Mouse (Mus musculus) embryonic facial prominence, embryonic 14.5 days (tissue): ENCODE results near the gene Rab20. TPM values are rescaled to one million over a fixed set of nuclear protein-coding genes. Genes with fewer than 3 reads are reported as not detected.
A peak's percentile ranks its signal among the peaks of the same experiment; 100 is the strongest.

ENCODE experiments used
- ATAC-seq: fragments of 200-750 bp; cut with Nextera tagmentation; 2 replicates; pipeline ENCODE4 v1.8.0; 2017; ENCODE audit warnings: low read depth, moderate number of reproducible peaks, moderate TSS enrichment
- DNase-seq: peaks from one replicate; pipeline ENCODE4 v3.0.0-alpha.2; 2015; ENCODE audit warnings: low spot score
- H3K27ac ChIP-seq: fragments of 300-500 bp; sonication (generic); replicated peaks from 2 replicates; pipeline ENCODE4 v1.5.1; 2014; ENCODE audit warnings: low read depth, mild to moderate bottlenecking, low read length, moderate library complexity
- H3K27me3 ChIP-seq: fragments of 300-500 bp; sonication (generic); replicated peaks from 2 replicates; pipeline ENCODE4 v1.6.1; 2014; ENCODE audit warnings: low read length; ENCODE audit not compliant: control insufficient read depth, insufficient read depth
- H3K36me3 ChIP-seq: fragments of 300-500 bp; sonication (generic); 2 replicates; pipeline ENCODE4 v1.6.1; 2014; ENCODE audit warnings: low read length, mixed read lengths; ENCODE audit not compliant: control insufficient read depth, insufficient read depth
- H3K4me1 ChIP-seq: fragments of 300-500 bp; sonication (generic); 2 replicates; pipeline ENCODE4 v1.6.1; 2014; ENCODE audit warnings: antibody characterized with exemption, low read length; ENCODE audit not compliant: control insufficient read depth, insufficient read depth
- H3K4me2 ChIP-seq: fragments of 300-500 bp; sonication (generic); 2 replicates; pipeline ENCODE4 v1.6.1; 2014; ENCODE audit warnings: low read depth, mild to moderate bottlenecking, low read length, moderate library complexity, mixed read lengths
- H3K4me3 ChIP-seq: fragments of 300-500 bp; sonication (generic); 2 replicates; pipeline ENCODE4 v1.5.1; 2014; ENCODE audit warnings: low read depth, mild to moderate bottlenecking, low read length
- H3K9ac ChIP-seq: fragments of 300-500 bp; sonication (generic); 2 replicates; pipeline ENCODE4 v1.6.1; 2014; ENCODE audit warnings: low read depth, mild to moderate bottlenecking, low read length, moderate library complexity, mixed read lengths
- H3K9me3 ChIP-seq: fragments of 300-500 bp; sonication (generic); 2 replicates; pipeline ENCODE4 v1.6.1; 2016; ENCODE audit warnings: low read length; ENCODE audit not compliant: control insufficient read depth
- WGBS: fragments of 180-500 bp; shearing (Covaris S2); extraction: QIAGEN DNeasy Blood & Tissue Kit; methylation state at CpG from one replicate; pipeline ENCODE4 v1.1.7; 2014; 5-methylcytosine and 5-hydroxymethylcytosine counted together
- polyA plus RNA-seq: library from polyadenylated mRNA; unstranded; fragments of >200 nt; fragmentation: Nextera tagmentation; extraction: Ambion mirVana; gene quantifications from 2 replicates; pipeline ENCODE4 v1.2.1, GENCODE M21; 2014

Gene Rab20
- polyA plus RNA-seq, 1 experiment from 2014 or later: 2.1 TPM

- H3K9ac ChIP-seq: no peak overlapping the region
- H3K4me3 ChIP-seq: no peak overlapping the region
- H3K27me3 ChIP-seq: no peaks in the 10 kb centered on the region
- no peaks in the 10 kb centered on the region for H3K9me3 ChIP-seq
- no peaks in the 10 kb centered on the region for H3K36me3 ChIP-seq
- H3K4me1 ChIP-seq: no peaks in the 10 kb centered on the region; the same call in 1 of the 2 replicates
- no peak for DNase-seq
- no peak overlapping the region for H3K27ac ChIP-seq
- ATAC-seq: no peak
- H3K4me2 ChIP-seq: no peak overlapping the region
- WGBS: 75% methylated on average over 3 of the region's 3 CpGs
Measured at GRCm38 (mm10) chr8:11464707-11464964, 13.9 kb downstream of the Rab20 start.

GRCm38 (mm10) chr8:11463889-11464706 is 14.4 kb downstream of the Rab20 start:
- 75% methylated on average over 12 of the region's 12 CpGs for WGBS
- Histone ChIP-seq H3K4me3 (no peak overlapping the region), H3K4me1 (peaks cover 3% of the 10 kb centered on the region), H3K4me2 (no peak overlapping the region), H3K9me3 (no peaks in the 10 kb centered on the region), H3K36me3 (no peaks in the 10 kb centered on the region), H3K27me3 (no peaks in the 10 kb centered on the region), H3K9ac (no peak overlapping the region), H3K27ac (no peak overlapping the region)
- ATAC-seq (no peak), DNase-seq (no peak)

- H3K9me3 ChIP-seq: no peaks in the 10 kb centered on the region
- no peak overlapping the region for H3K4me3 ChIP-seq
- H3K27ac ChIP-seq: no peak overlapping the region
- DNase-seq (no peak), ATAC-seq (no peak)
- no peak overlapping the region for H3K4me2 ChIP-seq
- H3K27me3 ChIP-seq: no peaks in the 10 kb centered on the region
- WGBS: 96% methylated on average over 2 of the region's 2 CpGs
- peaks cover 9% of the 10 kb centered on the region for H3K4me1 ChIP-seq
- no peaks in the 10 kb centered on the region for H3K36me3 ChIP-seq
- no peak overlapping the region for H3K9ac ChIP-seq
Measured at GRCm38 (mm10) chr8:11463541-11463888, 15.0 kb downstream of the Rab20 start.

- H3K9ac ChIP-seq: no peak overlapping the region
- no peak overlapping the region for H3K4me2 ChIP-seq
- DNase-seq (no peak), ATAC-seq (no peak)
- no peaks in the 10 kb centered on the region for H3K36me3 ChIP-seq
- H3K4me1 ChIP-seq: peaks cover 15% of the 10 kb centered on the region
- no peak overlapping the region for H3K27ac ChIP-seq
- WGBS: 93% methylated on average over 4 of the region's 4 CpGs
- no peak overlapping the region for H3K4me3 ChIP-seq
- no peaks in the 10 kb centered on the region for H3K9me3 ChIP-seq
- H3K27me3 ChIP-seq: no peaks in the 10 kb centered on the region
Measured at GRCm38 (mm10) chr8:11462641-11463040, 15.9 kb downstream of the Rab20 start.

- no peak overlapping the region for H3K4me3 ChIP-seq
- no peak for DNase-seq
- H3K9ac ChIP-seq: no peak overlapping the region
- H3K27me3 ChIP-seq: no peaks in the 10 kb centered on the region
- H3K9me3 ChIP-seq: no peaks in the 10 kb centered on the region
- H3K27ac ChIP-seq: no peak overlapping the region
- ATAC-seq: no peak
- no peak overlapping the region for H3K4me2 ChIP-seq
- WGBS: 40% methylated on average over 2 of the region's 2 CpGs
- H3K36me3 ChIP-seq: no peaks in the 10 kb centered on the region
- H3K4me1 ChIP-seq: peaks cover 16% of the 10 kb centered on the region
Measured at GRCm38 (mm10) chr8:11461847-11462246, 16.7 kb downstream of the Rab20 start.

- ATAC-seq: no peak
- no peak overlapping the region for H3K9ac ChIP-seq
- H3K4me1 ChIP-seq: peaks cover 16% of the 10 kb centered on the region
- 8% methylated on average over 2 of the region's 2 CpGs for WGBS
- DNase-seq: peak; percentile 74
- H3K27me3 ChIP-seq: no peaks in the 10 kb centered on the region
- no peaks in the 10 kb centered on the region for H3K9me3 ChIP-seq
- H3K27ac ChIP-seq: no peak overlapping the region
- no peak overlapping the region for H3K4me3 ChIP-seq
- H3K4me2 ChIP-seq: no peak overlapping the region
- no peaks in the 10 kb centered on the region for H3K36me3 ChIP-seq
Measured at GRCm38 (mm10) chr8:11460934-11461333, 17.6 kb downstream of the Rab20 start.

- H3K9ac ChIP-seq: no peak overlapping the region
- H3K9me3 ChIP-seq: no peaks in the 10 kb centered on the region
- no peak overlapping the region for H3K27ac ChIP-seq
- H3K4me2 ChIP-seq: no peak overlapping the region
- 9% methylated on average over 5 of the region's 5 CpGs for WGBS
- H3K4me1 ChIP-seq: peaks cover 16% of the 10 kb centered on the region
- DNase-seq: peak; percentile 52
- H3K27me3 ChIP-seq: no peaks in the 10 kb centered on the region
- ATAC-seq: peak; percentile 13; the same call in 1 of the 2 replicates
- H3K4me3 ChIP-seq: no peak overlapping the region
- H3K36me3 ChIP-seq: no peaks in the 10 kb centered on the region
Measured at GRCm38 (mm10) chr8:11459016-11459415, 19.5 kb downstream of the Rab20 start.

GRCm38 (mm10) chr8:11457981-11458836 is 20.3 kb downstream of the Rab20 start:
- Histone ChIP-seq H3K4me3 (no peak overlapping the region), H3K9ac (no peak overlapping the region), H3K27ac (no peak overlapping the region), H3K27me3 (no peaks in the 10 kb centered on the region), H3K9me3 (no peaks in the 10 kb centered on the region), H3K4me1 (peaks cover 17% of the 10 kb centered on the region), H3K4me2 (no peak overlapping the region), H3K36me3 (no peaks in the 10 kb centered on the region)
- DNase-seq (no peak), ATAC-seq (no peak)
- 30% methylated on average over 12 of the region's 12 CpGs for WGBS
